Mouse (Mus musculus) liver, embryonic 12.5 days (tissue): ENCODE data around the gene Mettl7a1. TPM values are rescaled to one million over a fixed set of nuclear protein-coding genes. Genes with fewer than 3 reads are reported as not detected.
A peak's percentile ranks its signal among the peaks of the same experiment; 100 is the strongest.
"Not testable (repeated sequence)": the region's sequence is repeated elsewhere in the genome, so short reads cannot be mapped to it uniquely, and the experiment has no call there.

Experiments used
- ATAC-seq: fragments of 200-750 bp; cut with Nextera tagmentation; 2 replicates; pipeline ENCODE4 v1.8.0; 2017; ENCODE audit warnings: moderate number of reproducible peaks, mild to moderate bottlenecking, moderate library complexity
- H3K27ac ChIP-seq: fragments of 300-500 bp; sonication (generic); 2 replicates; pipeline ENCODE4 v1.5.1; 2016; ENCODE audit warnings: mild to moderate bottlenecking
- H3K27me3 ChIP-seq: fragments of 300-500 bp; sonication (generic); replicated peaks from 2 replicates; pipeline ENCODE4 v1.6.1; 2016; ENCODE audit warnings: mild to moderate bottlenecking, moderate library complexity
- H3K36me3 ChIP-seq: fragments of 300-500 bp; sonication (generic); 2 replicates; pipeline ENCODE4 v1.6.1; 2016; ENCODE audit warnings: mild to moderate bottlenecking, moderate library complexity
- H3K4me1 ChIP-seq: fragments of 300-500 bp; sonication (generic); 2 replicates; pipeline ENCODE4 v1.6.1; 2016
- H3K4me2 ChIP-seq: fragments of 300-500 bp; sonication (generic); 2 replicates; pipeline ENCODE4 v1.6.1; 2016; ENCODE audit warnings: mild to moderate bottlenecking, moderate library complexity
- H3K4me3 ChIP-seq: fragments of 300-500 bp; sonication (generic); 2 replicates; pipeline ENCODE4 v1.5.1; 2016; ENCODE audit warnings: mild to moderate bottlenecking, moderate library complexity
- H3K9ac ChIP-seq: fragments of 300-500 bp; sonication (generic); 2 replicates; pipeline ENCODE4 v1.6.1; 2016; ENCODE audit warnings: mild to moderate bottlenecking, moderate library complexity
- H3K9me3 ChIP-seq: fragments of 300-500 bp; sonication (generic); replicated peaks from 2 replicates; pipeline ENCODE4 v1.6.1; 2016; ENCODE audit warnings: mild to moderate bottlenecking, moderate library complexity
- WGBS: fragments of 180-500 bp; shearing (Covaris S2); methylation state at CpG from one replicate; pipeline ENCODE4 v1.1.7; 2016; ENCODE audit not compliant: insufficient replicate concordance; 5-methylcytosine and 5-hydroxymethylcytosine counted together
- polyA plus RNA-seq: library from polyadenylated mRNA; unstranded; fragments of >200 nt; fragmentation: Nextera tagmentation; extraction: Ambion mirVana; gene quantifications from 2 replicates; pipeline ENCODE4 v1.2.1, GENCODE M21; 2016

Mettl7a1 gene
- polyA plus RNA-seq, 1 experiment from 2014 or later, result 4.4 TPM

DNA sequence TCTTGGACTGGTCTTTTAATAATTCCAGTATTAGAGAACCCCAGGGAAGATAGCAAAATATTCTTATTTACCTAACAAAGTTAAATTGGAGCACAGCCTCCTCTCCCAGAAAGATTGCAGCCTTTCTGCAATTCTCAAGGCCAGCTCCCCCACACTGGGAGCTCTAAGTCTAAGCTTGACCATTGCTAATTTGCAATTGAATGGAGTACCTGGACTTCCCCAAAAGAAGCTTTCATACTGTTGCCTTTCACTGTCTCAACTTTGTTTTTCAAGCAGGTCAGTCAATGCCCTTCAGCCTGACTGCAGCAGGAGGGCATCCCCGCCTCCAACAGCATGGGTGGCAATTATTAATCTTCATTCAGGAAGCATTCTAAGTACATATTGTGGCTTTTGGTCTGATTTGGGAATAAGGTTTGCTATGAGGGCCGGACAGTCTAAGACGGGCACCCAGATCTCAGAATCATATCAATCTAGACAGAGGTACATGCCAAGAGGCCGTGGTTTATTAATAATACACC lies 30.1 kb upstream of the Mettl7a1 start:
- WGBS, result 77% methylated on average over 4 of the region's 4 CpGs
- not testable (repeated sequence) for H3K9ac ChIP-seq, H3K27me3 ChIP-seq, H3K4me2 ChIP-seq, H3K27ac ChIP-seq, H3K4me1 ChIP-seq, ATAC-seq, H3K9me3 ChIP-seq, H3K36me3 ChIP-seq, H3K4me3 ChIP-seq

DNA sequence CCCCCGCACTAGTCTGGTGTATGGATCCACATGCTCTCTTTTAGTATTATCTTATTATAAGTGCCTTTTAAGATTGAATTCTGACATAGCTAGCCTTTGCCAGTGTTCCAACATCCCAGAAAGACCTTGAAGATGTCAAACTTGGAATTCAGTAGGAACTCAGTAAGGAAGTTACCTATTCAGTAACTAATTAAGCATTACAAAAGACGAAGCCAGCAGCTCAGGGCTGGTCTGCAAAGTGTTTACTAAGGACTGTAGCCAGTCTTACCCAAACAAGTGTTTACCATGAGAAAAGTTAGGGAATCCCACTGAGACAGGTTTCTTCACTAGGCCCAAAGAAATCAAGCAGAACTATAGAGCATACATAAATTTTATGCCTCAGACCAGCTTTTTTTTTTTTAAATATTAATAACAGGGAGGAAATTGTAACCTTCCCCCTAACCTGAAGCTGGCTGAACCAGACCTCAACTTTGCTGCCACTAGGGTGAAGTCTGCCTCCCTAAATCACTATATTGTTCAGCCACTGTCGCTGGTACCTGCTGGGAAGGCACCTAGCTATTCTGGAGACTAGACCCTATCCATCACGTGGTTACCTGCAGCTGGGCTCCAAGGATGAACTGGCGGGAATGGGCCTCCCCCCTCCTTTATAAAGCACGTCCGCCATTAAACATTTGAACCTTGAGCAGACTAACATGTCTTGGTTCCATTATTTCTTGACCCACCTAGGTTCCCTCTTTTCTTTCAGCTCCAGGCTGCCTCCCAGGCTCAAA lies 29.0 kb upstream of the Mettl7a1 start:
- Histone ChIP-seq H3K4me2 (no peak overlapping the region), H3K4me1 (no peaks in the 10 kb centered on the region), H3K27me3 (no peaks in the 10 kb centered on the region), H3K9ac (no peak overlapping the region), H3K4me3 (no peak overlapping the region), H3K27ac (no peak overlapping the region), H3K36me3 (no peaks in the 10 kb centered on the region), H3K9me3 (no peaks in the 10 kb centered on the region; the same call in 1 of the 2 replicates)
- 72% methylated on average over 7 of the region's 7 CpGs for WGBS
- ATAC-seq, result no peak

DNA sequence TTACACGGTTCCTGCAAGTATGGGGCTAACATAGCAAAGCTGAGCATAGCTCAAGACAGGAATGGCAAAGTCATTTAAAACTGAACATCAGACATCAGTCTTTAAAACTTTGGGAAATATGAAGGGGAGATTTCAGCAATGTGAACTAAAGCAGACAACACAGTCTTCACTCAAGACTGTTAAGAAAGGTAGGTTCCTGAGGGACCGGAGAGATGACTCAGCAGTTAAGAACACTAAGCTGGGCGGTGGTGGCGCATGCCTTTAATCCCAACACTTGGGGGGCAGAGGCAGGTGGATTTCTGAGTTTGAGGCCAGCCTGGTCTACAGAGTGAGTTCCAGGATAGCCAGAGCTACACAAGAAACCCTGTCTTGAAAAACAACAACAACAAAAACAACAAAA lies 27.5 kb upstream of the Mettl7a1 start:
- Histone ChIP-seq H3K27me3 (no peaks in the 10 kb centered on the region), H3K27ac (no peak overlapping the region), H3K4me3 (no peak overlapping the region), H3K4me2 (no peak overlapping the region), H3K9me3 (peaks cover 7% of the 10 kb centered on the region), H3K9ac (no peak overlapping the region), H3K36me3 (peaks cover 4% of the 10 kb centered on the region; the same call in 1 of the 2 replicates), H3K4me1 (no peaks in the 10 kb centered on the region)
- 81% methylated on average over 4 of the region's 4 CpGs for WGBS
- no peak for ATAC-seq

- H3K36me3 ChIP-seq, result peaks cover 4% of the 10 kb centered on the region; the same call in 1 of the 2 replicates
- no peak overlapping the region for H3K9ac ChIP-seq
- no peaks in the 10 kb centered on the region for H3K27me3 ChIP-seq
- no peak overlapping the region for H3K4me3 ChIP-seq
- WGBS, result 76% methylated on average over 3 of the region's 3 CpGs
- ATAC-seq, result no peak
- H3K9me3 ChIP-seq, result peaks cover 7% of the 10 kb centered on the region
- H3K4me1 ChIP-seq, result no peaks in the 10 kb centered on the region
- no peak overlapping the region for H3K27ac ChIP-seq
- no peak overlapping the region for H3K4me2 ChIP-seq
Observed at GRCm38 (mm10) chr15:100277586-100277985, 26.4 kb upstream of the Mettl7a1 start.

DNA sequence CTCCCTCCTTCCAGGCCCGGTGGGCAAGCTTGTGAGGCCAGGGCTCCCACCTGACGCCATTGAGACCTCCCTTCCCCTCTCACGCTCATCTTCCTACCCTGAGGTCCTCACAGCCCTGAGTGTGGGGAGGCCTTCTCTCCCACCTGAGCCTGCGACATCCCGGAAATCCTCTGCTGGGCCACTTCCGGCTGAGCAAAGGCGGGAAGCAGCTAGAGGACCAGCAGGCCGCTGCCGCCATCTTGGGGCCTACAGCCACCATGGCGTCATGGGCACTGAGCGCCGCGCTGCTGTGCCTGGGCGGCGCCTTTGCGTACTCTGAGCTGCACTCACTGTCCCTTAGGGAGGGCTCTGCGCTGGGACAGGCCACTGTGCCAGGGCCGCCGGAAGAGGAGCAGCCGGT lies 23.3 kb upstream of the Mettl7a1 start, which contains the start of gene Tmprss12:
TSS of gene Tmprss12 (plus strand) at position 212 of the 400 bp plus-strand sequence.
- WGBS, result 88% methylated on average over 20 of the region's 20 CpGs
- no peak for ATAC-seq

GRCm38 (mm10) chr15:100288980-100289379 lies 15.0 kb upstream of the Mettl7a1 start:
- no peaks in the 10 kb centered on the region for H3K27me3 ChIP-seq
- H3K4me1 ChIP-seq, result no peaks in the 10 kb centered on the region
- no peak overlapping the region for H3K9ac ChIP-seq
- no peak overlapping the region for H3K4me3 ChIP-seq
- 77% methylated on average over 6 of the region's 6 CpGs for WGBS
- H3K9me3 ChIP-seq, result no peaks in the 10 kb centered on the region
- H3K36me3 ChIP-seq, result no peaks in the 10 kb centered on the region
- no peak for ATAC-seq
- no peak overlapping the region for H3K27ac ChIP-seq
- no peak overlapping the region for H3K4me2 ChIP-seq

More for the DNA sequence above, 23.3 kb upstream of the Mettl7a1 start, which contains the start of gene Tmprss12:
- H3K4me1 ChIP-seq, result no peaks in the 10 kb centered on the region
- H3K27me3 ChIP-seq, result no peaks in the 10 kb centered on the region
- no peak within 1 kb of the TSS for H3K4me2 ChIP-seq
- H3K9me3 ChIP-seq, result peaks cover 7% of the 10 kb centered on the region
- no peak within 1 kb of the TSS for H3K27ac ChIP-seq
- H3K9ac ChIP-seq, result no peak within 1 kb of the TSS
- peaks cover 4% of the 10 kb centered on the region; the same call in 1 of the 2 replicates for H3K36me3 ChIP-seq
- no peak within 1 kb of the TSS for H3K4me3 ChIP-seq

GRCm38 (mm10) chr15:100290858-100291257 lies 13.1 kb upstream of the Mettl7a1 start:
- 73% methylated on average over 5 of the region's 5 CpGs for WGBS
- no peaks in the 10 kb centered on the region for H3K27me3 ChIP-seq
- ATAC-seq, result no peak
- H3K4me1 ChIP-seq, result no peaks in the 10 kb centered on the region
- H3K36me3 ChIP-seq, result no peaks in the 10 kb centered on the region
- H3K4me3 ChIP-seq, result no peak overlapping the region
- no peak overlapping the region for H3K9ac ChIP-seq
- H3K9me3 ChIP-seq, result no peaks in the 10 kb centered on the region
- H3K4me2 ChIP-seq, result no peak overlapping the region
- no peak overlapping the region for H3K27ac ChIP-seq

- no peaks in the 10 kb centered on the region for H3K36me3 ChIP-seq
- ATAC-seq, result no peak
Observed at GRCm38 (mm10) chr15:100292326-100292725, 11.6 kb upstream of the Mettl7a1 start.

GRCm38 (mm10) chr15:100297856-100298255 lies 6.1 kb upstream of the Mettl7a1 start:
- 0 out of 2 replicates have a peak, but pooled peaks cover 6% of the 10 kb centered on the region for H3K9me3 ChIP-seq
- no peak overlapping the region for H3K9ac ChIP-seq
- ATAC-seq, result no peak
- H3K27ac ChIP-seq, result no peak overlapping the region
- H3K4me2 ChIP-seq, result no peak overlapping the region
- H3K4me3 ChIP-seq, result no peak overlapping the region
- WGBS, result 67% methylated on average over 5 of the region's 5 CpGs
- H3K36me3 ChIP-seq, result no peaks in the 10 kb centered on the region
- H3K27me3 ChIP-seq, result no peaks in the 10 kb centered on the region
- peaks cover 14% of the 10 kb centered on the region for H3K4me1 ChIP-seq

More at GRCm38 (mm10) chr15:100292326-100292725, 11.6 kb upstream of the Mettl7a1 start:
- Histone ChIP-seq H3K4me2 (no peak overlapping the region), H3K27ac (no peak overlapping the region), H3K9ac (no peak overlapping the region), H3K4me1 (no peaks in the 10 kb centered on the region), H3K4me3 (no peak overlapping the region), H3K27me3 (no peaks in the 10 kb centered on the region), H3K9me3 (no peaks in the 10 kb centered on the region)
- WGBS, result 65% methylated on average over 7 of the region's 7 CpGs

- no peak overlapping the region for H3K4me2 ChIP-seq
- 0 out of 2 replicates have a peak, but pooled peaks cover 6% of the 10 kb centered on the region for H3K9me3 ChIP-seq
- no peak for ATAC-seq
- H3K27ac ChIP-seq, result no peak overlapping the region
- H3K4me3 ChIP-seq, result no peak overlapping the region
- H3K9ac ChIP-seq, result no peak overlapping the region
- no peaks in the 10 kb centered on the region for H3K27me3 ChIP-seq
- no peaks in the 10 kb centered on the region for H3K36me3 ChIP-seq
- peaks cover 29% of the 10 kb centered on the region for H3K4me1 ChIP-seq
- 57% methylated on average over 6 of the region's 6 CpGs for WGBS
Observed at GRCm38 (mm10) chr15:100300499-100300898, 3.4 kb upstream of the Mettl7a1 start.

DNA sequence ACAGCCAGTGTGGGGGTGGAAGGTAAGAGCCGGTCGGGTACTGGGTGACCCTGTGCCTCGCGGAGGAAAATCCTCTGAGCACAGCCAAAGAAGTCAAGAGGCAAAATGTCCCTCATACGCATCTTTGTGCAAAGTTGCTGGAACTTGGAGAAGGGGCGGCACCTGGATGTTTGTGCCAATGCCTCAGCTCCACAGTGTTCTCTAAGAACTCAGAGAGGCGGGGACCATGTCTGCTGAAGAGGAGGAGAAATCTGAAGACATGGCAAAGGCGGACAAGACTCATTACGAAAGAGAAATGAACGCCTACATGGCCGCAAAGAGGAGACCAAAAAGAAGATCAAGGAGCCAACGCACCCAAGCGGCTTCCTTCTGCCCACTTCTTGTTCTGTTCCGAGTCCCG lies 2.4 kb upstream of the Mettl7a1 start:
- Histone ChIP-seq H3K36me3 (no peaks in the 10 kb centered on the region), H3K4me1 (peaks cover 39% of the 10 kb centered on the region), H3K4me3 (no peak overlapping the region), H3K27me3 (no peaks in the 10 kb centered on the region), H3K4me2 (no peak overlapping the region), H3K27ac (no peak overlapping the region), H3K9ac (no peak overlapping the region), H3K9me3 (0 out of 2 replicates have a peak, but pooled peaks cover 6% of the 10 kb centered on the region)
- 74% methylated on average over 15 of the region's 15 CpGs for WGBS
- ATAC-seq, result no peak

DNA sequence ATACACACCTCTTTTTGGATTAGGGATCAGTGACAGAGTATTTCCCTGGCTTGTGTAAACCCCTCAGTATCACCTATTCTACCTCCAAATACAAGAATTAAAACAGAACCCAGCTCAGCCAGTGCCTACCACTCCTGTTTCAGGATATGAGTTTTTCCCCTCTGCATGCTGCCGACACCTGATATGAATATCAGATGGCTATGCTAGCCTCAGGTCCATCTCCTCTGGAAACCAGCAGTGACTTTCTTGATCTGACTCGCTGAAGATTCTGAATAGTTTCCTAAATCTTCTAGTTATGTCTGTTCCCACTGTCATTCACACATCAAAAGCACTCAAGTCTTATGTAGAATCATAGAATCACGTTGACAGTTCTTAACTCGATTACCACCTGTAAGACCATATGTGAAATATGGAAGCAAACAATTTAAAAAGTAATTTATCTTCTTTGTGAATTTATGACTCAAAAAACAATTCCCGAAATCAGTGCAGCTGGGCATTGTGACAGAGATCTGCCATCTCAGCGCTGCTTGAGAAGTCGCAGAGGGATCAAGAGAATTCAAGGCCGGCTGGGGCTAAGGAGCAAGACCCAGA lies 417 bp upstream of the Mettl7a1 start:
- no peaks in the 10 kb centered on the region for H3K27me3 ChIP-seq
- H3K4me1 ChIP-seq, result peaks cover 48% of the 10 kb centered on the region
- H3K4me2 ChIP-seq, result peak overlapping the region; percentile 88
- 46% methylated on average over 8 of the region's 8 CpGs for WGBS
- H3K4me3 ChIP-seq, result peak overlapping the region; percentile 70
- H3K9me3 ChIP-seq, result no peaks in the 10 kb centered on the region
- H3K36me3 ChIP-seq, result no peaks in the 10 kb centered on the region
- H3K27ac ChIP-seq, result peak overlapping the region; percentile 93
- no peak for ATAC-seq
- peak overlapping the region; percentile 82; the same call in 1 of the 2 replicates for H3K9ac ChIP-seq
